Mouse (Mus musculus) neural tube, embryonic 12.5 days (tissue): Measurements from ENCODE around the gene Cma1. TPM values are rescaled to one million over a fixed set of nuclear protein-coding genes. Genes with fewer than 3 reads are reported as not detected.

Experiments
- ATAC-seq: fragments of 200-750 bp; cut with Nextera tagmentation; 2 replicates; pipeline ENCODE4 v1.8.0; 2017; ENCODE audit warnings: low read depth, mild to moderate bottlenecking, moderate TSS enrichment, moderate library complexity; ENCODE audit not compliant: low FRiP score
- H3K27ac ChIP-seq: fragments of 300-500 bp; sonication (generic); 2 replicates; pipeline ENCODE4 v1.5.1; 2016
- H3K27me3 ChIP-seq: fragments of 300-500 bp; sonication (generic); replicated peaks from 2 replicates; pipeline ENCODE4 v1.6.1; 2016; ENCODE audit warnings: mild to moderate bottlenecking
- H3K36me3 ChIP-seq: fragments of 300-500 bp; sonication (generic); 2 replicates; pipeline ENCODE4 v1.6.1; 2016; ENCODE audit warnings: mild to moderate bottlenecking
- H3K4me1 ChIP-seq: fragments of 300-500 bp; sonication (generic); 2 replicates; pipeline ENCODE4 v1.6.1; 2016
- H3K4me2 ChIP-seq: fragments of 300-500 bp; sonication (generic); replicated peaks from 2 replicates; pipeline ENCODE4 v1.6.1; 2016; ENCODE audit warnings: mild to moderate bottlenecking
- H3K4me3 ChIP-seq: fragments of 300-500 bp; sonication (generic); 2 replicates; pipeline ENCODE4 v1.5.1; 2016
- H3K9ac ChIP-seq: fragments of 300-500 bp; sonication (generic); 2 replicates; pipeline ENCODE4 v1.6.1; 2016; ENCODE audit warnings: mild to moderate bottlenecking
- H3K9me3 ChIP-seq: fragments of 300-500 bp; sonication (generic); 2 replicates; pipeline ENCODE4 v1.6.1; 2016; ENCODE audit warnings: mild to moderate bottlenecking
- WGBS: fragments of 180-500 bp; shearing (Covaris S2); methylation state at CpG from one replicate; pipeline ENCODE4 v1.1.7; 2016; 5-methylcytosine and 5-hydroxymethylcytosine counted together
- polyA plus RNA-seq: library from polyadenylated mRNA; unstranded; fragments of >200 nt; fragmentation: Nextera tagmentation; extraction: Ambion mirVana; gene quantifications from 2 replicates; pipeline ENCODE4 v1.2.1, GENCODE M21; 2016

Cma1 gene
- polyA plus RNA-seq, 1 experiment from 2014 or later = not detected

DNA sequence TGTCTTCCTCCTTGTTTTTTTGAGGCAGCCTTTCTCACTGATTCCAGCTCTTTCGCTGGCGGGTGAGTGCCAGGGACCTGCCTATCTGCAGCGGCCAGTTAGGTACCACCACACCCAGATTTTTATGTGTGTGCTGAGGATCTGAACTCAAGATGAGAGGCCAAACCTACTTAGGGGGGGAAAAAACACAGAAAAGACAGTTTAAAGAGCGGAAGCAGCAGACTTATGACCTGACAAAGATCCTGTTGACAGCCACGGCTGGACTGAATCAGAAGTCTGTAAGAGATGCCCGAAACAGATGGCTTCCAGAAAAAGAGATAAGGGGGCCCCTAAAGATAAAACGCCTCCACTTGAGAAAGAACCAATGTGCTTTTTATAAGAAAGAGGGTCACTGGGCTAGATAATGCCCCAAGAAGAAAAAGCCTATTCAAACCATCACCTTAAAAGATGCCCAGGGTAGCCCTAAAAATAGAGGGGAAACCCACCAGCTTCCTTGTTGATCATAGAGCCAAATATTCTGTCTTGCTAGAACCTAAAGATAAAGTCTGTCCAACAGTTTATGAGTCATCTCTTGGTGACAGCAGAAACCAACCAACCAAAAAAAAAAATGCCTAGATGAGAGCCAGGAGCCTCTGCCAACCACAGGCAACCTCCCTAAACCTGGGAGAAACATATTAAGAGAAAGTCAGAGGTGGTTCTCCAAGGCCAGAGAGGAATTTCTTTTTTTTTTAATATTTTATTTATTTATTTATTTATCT, 21.8 kb downstream of the Cma1 start:
- Histone ChIP-seq H3K4me1 (no peaks in the 10 kb centered on the region), H3K27ac (no peak overlapping the region), H3K4me3 (no peak overlapping the region), H3K36me3 (no peaks in the 10 kb centered on the region), H3K27me3 (no peaks in the 10 kb centered on the region), H3K9ac (no peak overlapping the region), H3K9me3 (no peaks in the 10 kb centered on the region), H3K4me2 (no peak overlapping the region)
- WGBS = 81% methylated on average over 7 of the region's 7 CpGs
- ATAC-seq = no peak

DNA sequence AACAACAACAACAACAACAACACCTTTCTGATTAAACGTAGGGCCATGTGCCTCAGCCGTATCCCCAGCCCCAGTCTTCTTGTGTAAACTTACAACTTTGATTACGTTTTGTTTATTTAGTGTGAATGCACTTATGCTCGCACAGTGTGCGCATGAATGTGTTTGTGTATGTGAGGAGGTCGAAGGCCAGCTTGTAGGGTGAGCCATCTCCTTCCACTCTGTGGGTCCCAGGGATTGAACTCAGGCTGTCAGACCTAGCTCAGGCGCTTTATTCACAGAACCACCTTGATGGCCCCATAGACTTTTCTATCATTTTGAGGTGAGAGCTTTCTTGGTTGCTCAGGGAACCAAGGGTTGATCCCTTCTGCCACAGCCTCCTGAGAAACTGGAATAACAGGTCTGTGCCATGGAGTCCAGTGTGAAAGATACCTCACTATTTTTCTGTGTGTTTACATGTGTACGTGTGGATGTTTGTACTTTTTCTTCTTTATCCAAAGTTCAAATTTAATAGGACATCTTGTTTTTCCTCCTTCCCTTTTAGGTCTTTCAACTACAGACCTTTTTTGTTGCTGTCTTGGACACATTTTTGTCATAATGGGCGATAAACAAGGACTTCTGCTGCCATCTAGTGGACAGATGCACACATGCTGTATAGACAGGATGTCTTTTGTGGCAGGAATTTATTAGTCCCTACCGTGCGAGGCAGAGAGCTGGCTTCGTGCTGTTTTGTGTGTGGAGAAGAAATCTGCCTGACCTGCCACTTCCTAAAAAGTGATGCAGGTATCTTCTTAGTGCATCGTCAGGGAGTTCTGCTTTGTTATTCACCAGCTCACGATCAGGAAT, 26.0 kb downstream of the Cma1 start:
- Histone ChIP-seq H3K27ac (no peak overlapping the region), H3K4me3 (no peak overlapping the region), H3K36me3 (no peaks in the 10 kb centered on the region), H3K27me3 (no peaks in the 10 kb centered on the region), H3K9me3 (no peaks in the 10 kb centered on the region), H3K4me2 (peak overlapping the region; percentile 44), H3K4me1 (no peaks in the 10 kb centered on the region), H3K9ac (no peak overlapping the region)
- 45% methylated on average over 14 of the region's 14 CpGs for WGBS
- ATAC-seq = peak; percentile 70; the same call in 1 of the 2 replicates

DNA sequence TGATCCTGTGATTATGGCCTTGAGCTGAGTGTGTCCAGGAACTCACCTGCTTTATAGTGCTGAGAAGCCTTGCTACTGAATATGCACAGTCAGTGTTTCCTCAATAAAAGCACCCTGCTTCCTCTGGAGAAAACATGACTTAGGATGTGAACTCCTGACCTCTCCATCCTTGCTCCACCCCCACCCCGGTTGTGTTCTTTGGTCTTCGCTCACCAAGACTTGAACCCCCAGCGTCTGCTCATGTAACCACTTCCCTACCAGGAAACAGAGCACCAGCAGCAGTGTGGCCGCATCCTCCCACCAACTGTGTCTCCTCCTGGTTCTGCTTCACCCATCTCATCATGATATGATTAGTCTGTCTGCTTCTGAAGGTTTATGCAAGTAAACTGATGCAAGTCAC, 31.1 kb downstream of the Cma1 start:
- Histone ChIP-seq H3K27me3 (no peaks in the 10 kb centered on the region), H3K9ac (no peak overlapping the region), H3K4me1 (no peaks in the 10 kb centered on the region), H3K4me2 (no peak overlapping the region), H3K4me3 (no peak overlapping the region), H3K9me3 (no peaks in the 10 kb centered on the region), H3K27ac (no peak overlapping the region), H3K36me3 (no peaks in the 10 kb centered on the region)
- ATAC-seq = no peak
- 62% methylated on average over 4 of the region's 4 CpGs for WGBS

DNA sequence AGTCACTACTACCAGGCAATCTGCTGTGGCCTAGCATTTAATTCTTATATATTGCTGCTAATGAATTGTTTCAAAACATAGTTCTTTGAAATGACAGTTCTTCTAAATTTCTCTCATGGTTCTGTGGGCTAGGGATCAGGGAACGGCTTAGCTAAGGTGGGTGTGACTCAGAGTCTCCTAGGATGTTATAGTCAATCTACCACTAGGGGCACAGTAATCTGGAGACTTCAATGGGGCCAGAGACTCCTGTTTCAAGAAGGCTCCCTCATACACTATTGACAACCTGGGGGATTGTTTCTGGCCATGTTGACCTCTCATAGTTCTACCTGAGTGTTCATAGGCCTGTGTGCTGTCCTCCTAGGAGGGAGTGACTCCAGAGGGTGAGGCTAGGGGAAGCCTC, 39.0 kb downstream of the Cma1 start:
- Histone ChIP-seq H3K4me2 (no peak overlapping the region), H3K9me3 (no peaks in the 10 kb centered on the region), H3K27ac (no peak overlapping the region), H3K4me3 (no peak overlapping the region), H3K4me1 (peaks cover 4% of the 10 kb centered on the region; the same call in 1 of the 2 replicates), H3K9ac (no peak overlapping the region), H3K36me3 (no peaks in the 10 kb centered on the region), H3K27me3 (no peaks in the 10 kb centered on the region)
- no peak for ATAC-seq
- 21% methylated on average over 1 of the region's 1 CpGs for WGBS

DNA sequence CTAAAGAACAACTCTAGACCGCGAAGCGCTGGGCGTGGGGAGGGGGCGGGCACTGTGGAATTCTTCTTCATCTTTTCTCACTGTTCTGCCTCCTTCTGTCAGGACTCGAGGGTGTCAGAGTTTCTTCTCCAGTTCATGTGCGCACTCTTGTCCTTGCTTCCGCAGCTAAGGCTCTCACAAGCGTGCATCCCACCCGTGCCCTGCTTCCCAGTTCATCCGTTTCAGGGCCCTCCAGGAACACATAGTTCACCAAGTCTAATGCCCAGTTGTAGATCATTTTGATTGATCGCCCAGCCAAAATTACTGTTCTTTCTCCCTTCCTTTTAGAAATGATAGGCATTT, 44.1 kb downstream of the Cma1 start:
- 6% methylated on average over 12 of the region's 12 CpGs for WGBS
- no peaks in the 10 kb centered on the region for H3K27me3 ChIP-seq
- 0 out of 2 replicates have a peak overlapping the region, but pooled peaks have one; percentile 4 for H3K27ac ChIP-seq
- peak overlapping the region; percentile 53 for H3K9ac ChIP-seq
- peaks cover 14% of the 10 kb centered on the region for H3K4me1 ChIP-seq
- ATAC-seq = peak; percentile 48
- peak overlapping the region; percentile 37 for H3K4me3 ChIP-seq
- no peaks in the 10 kb centered on the region for H3K9me3 ChIP-seq
- H3K4me2 ChIP-seq = peak overlapping the region; percentile 70
- peaks cover 27% of the 10 kb centered on the region for H3K36me3 ChIP-seq

DNA sequence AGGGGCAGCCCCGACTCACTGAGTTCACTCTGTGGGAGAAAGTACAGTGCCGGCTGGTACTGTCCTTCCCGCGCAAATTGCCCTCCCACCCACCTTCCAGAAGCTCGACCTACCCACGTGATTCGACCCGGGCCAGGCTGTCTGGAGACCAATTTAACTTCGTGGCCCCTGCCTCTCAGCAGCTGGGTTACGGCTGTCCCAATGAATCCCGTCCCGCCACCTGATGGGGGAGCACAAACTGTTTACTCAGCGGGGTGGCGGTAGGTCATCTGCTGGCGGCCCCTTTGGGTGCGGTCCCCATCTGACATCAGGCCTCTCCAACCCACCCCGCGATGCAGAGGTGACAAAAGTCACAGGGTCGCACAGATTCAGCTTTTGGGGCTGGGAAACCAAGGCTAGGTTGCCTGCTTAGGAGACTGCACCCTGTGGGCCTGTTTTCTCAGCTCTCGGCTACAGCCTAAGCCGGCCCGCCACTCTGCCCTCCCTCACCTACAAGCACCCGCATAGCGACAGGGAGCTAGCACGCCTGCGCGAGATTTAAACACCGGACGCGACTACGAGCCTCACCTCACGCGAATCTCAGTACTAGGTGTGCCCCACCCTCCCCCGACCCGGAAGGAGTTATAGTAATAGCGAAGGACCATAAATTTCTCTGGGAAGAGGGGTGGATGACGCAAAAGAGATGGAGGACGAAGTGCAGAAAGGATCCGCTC, 44.6 kb downstream of the Cma1 start, which contains the start of gene Sdr39u1:
TSS of gene Sdr39u1 (minus strand) at position 593 of the 713 bp plus-strand sequence.
- WGBS = 2% methylated on average over 39 of the region's 39 CpGs
- H3K9ac ChIP-seq = peak within 1 kb of the TSS; percentile 53

DNA sequence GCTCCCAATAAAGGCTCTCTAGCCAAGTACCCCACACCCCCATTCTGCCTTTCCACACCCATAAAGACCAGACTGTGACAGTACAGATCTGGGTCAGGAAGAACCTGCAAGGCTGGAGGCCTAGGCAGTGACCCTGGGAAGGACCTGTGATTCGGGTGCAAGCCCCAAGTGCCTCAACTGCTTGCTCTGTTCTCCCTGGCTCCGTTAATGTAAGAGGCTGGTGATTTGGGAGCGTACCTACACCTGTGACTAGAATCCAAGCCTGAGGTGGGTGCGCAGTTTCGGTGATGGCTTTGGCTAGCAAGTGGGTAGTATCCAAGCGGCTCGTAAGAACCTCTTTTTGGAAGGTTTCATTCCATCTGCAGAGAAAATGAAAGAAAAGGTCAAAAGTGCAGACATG, 45.5 kb downstream of the Cma1 start:
- H3K9ac ChIP-seq = 0 out of 2 replicates have a peak overlapping the region, but pooled peaks have one; percentile 53
- H3K4me2 ChIP-seq = peak overlapping the region; percentile 70
- peaks cover 14% of the 10 kb centered on the region for H3K4me1 ChIP-seq
- ATAC-seq = no peak
- WGBS = 89% methylated on average over 7 of the region's 7 CpGs
- no peaks in the 10 kb centered on the region for H3K27me3 ChIP-seq
- no peak overlapping the region for H3K4me3 ChIP-seq
- H3K27ac ChIP-seq = no peak overlapping the region
- H3K9me3 ChIP-seq = no peaks in the 10 kb centered on the region
- peaks cover 41% of the 10 kb centered on the region for H3K36me3 ChIP-seq

More for the DNA sequence above, 44.6 kb downstream of the Cma1 start, which contains the start of gene Sdr39u1:
- peaks cover 32% of the 10 kb centered on the region for H3K36me3 ChIP-seq
- H3K4me2 ChIP-seq = peak within 1 kb of the TSS; percentile 70
- 0 out of 2 replicates have a peak within 1 kb of the TSS, but pooled peaks have one; percentile 4 for H3K27ac ChIP-seq
- no peaks in the 10 kb centered on the region for H3K9me3 ChIP-seq
- ATAC-seq = peak; percentile 95
- H3K27me3 ChIP-seq = no peaks in the 10 kb centered on the region
- H3K4me1 ChIP-seq = peaks cover 14% of the 10 kb centered on the region
- H3K4me3 ChIP-seq = peak within 1 kb of the TSS; percentile 37

DNA sequence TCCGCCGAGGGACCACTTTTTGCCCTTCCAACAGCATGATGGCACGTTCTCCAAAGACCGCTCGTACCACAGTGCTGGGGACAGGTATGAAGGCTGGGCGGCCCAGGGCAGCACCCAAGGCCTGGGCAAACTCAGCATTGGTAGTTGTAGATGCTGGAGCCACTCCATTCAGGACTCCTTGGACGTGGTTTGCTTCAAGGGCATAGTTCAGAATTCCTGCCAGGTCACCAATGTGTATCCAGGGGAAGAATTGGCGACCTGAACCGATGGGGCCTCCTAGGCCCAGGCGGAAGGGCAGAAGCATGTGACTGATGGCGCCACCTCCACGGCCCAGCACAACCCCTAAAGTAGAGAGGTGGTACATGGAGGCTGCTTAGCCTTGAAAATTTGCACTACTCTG, 46.8 kb downstream of the Cma1 start:
- Histone ChIP-seq H3K4me3 (no peak overlapping the region), H3K36me3 (peaks cover 45% of the 10 kb centered on the region), H3K9me3 (no peaks in the 10 kb centered on the region), H3K27ac (no peak overlapping the region), H3K4me2 (no peak overlapping the region), H3K27me3 (no peaks in the 10 kb centered on the region), H3K9ac (no peak overlapping the region), H3K4me1 (peaks cover 14% of the 10 kb centered on the region)
- ATAC-seq = no peak
- WGBS = 93% methylated on average over 12 of the region's 12 CpGs

Other genes with a start within 250 kb of the Cma1 start
- gene Tgm1, start 230.7 kb downstream of the Cma1 start, polyA plus RNA-seq = 0.34 and 0.36 TPM in 2 replicates
- gene Rabggta, start 222.4 kb downstream of the Cma1 start, polyA plus RNA-seq = 42.0 and 46.3 TPM in 2 replicates
- 74.1 and 81.8 TPM in 2 replicates for gene Dhrs1, start 199.0 kb downstream of the Cma1 start, polyA plus RNA-seq
- 44.2 and 47.0 TPM in 2 replicates for gene Nop9, start 199.0 kb downstream of the Cma1 start, polyA plus RNA-seq
- 0.30 TPM in 1 of 2 replicates, not detected in the other for gene Cideb, start 186.2 kb downstream of the Cma1 start, polyA plus RNA-seq
- gene Ltb4r2, start 183.2 kb downstream of the Cma1 start, polyA plus RNA-seq = 0.37 and 0.52 TPM in 2 replicates
- gene Ltb4r1, start 178.7 kb downstream of the Cma1 start, polyA plus RNA-seq = 0.23 and 0.37 TPM in 2 replicates
- gene Adcy4, start 160.6 kb downstream of the Cma1 start, polyA plus RNA-seq = 9.2 and 10.1 TPM in 2 replicates
- gene Ripk3, start 155.8 kb downstream of the Cma1 start, polyA plus RNA-seq = 7.9 and 8.7 TPM in 2 replicates
- gene Nfatc4, start 121.5 kb downstream of the Cma1 start, polyA plus RNA-seq = 22.0 and 24.8 TPM in 2 replicates
- gene Nynrin, start 90.7 kb downstream of the Cma1 start, polyA plus RNA-seq = 19.7 and 21.5 TPM in 2 replicates
- 0.25 and 0.28 TPM in 2 replicates for gene Cbln3, start 60.3 kb downstream of the Cma1 start, polyA plus RNA-seq
- gene Khnyn, start 59.7 kb downstream of the Cma1 start, polyA plus RNA-seq = 18.3 and 19.7 TPM in 2 replicates
- gene Sdr39u1, start 44.4 kb downstream of the Cma1 start, polyA plus RNA-seq = 59.9 and 66.0 TPM in 2 replicates
- gene Cma2, start 6.3 kb upstream of the Cma1 start, polyA plus RNA-seq = not detected in 2 replicates
- gene Mcpt1, start 73.3 kb upstream of the Cma1 start, polyA plus RNA-seq = not detected in 2 replicates
- not detected in 2 replicates for gene Mcpt9, start 85.8 kb upstream of the Cma1 start, polyA plus RNA-seq
- not detected in 2 replicates for gene Mcpt2, start 97.4 kb upstream of the Cma1 start, polyA plus RNA-seq
- not detected in 2 replicates for gene Mcpt4, start 117.6 kb upstream of the Cma1 start, polyA plus RNA-seq
- not detected in 2 replicates for gene Mcpt8, start 140.6 kb upstream of the Cma1 start, polyA plus RNA-seq
- gene Ctsg, start 157.9 kb upstream of the Cma1 start, polyA plus RNA-seq = not detected in 2 replicates
- not detected in 2 replicates for gene Gzme, start 175.9 kb upstream of the Cma1 start, polyA plus RNA-seq
- not detected in 2 replicates for gene Gzmd, start 187.9 kb upstream of the Cma1 start, polyA plus RNA-seq
- not detected in 2 replicates for gene Gzmg, start 214.9 kb upstream of the Cma1 start, polyA plus RNA-seq
- not detected in 2 replicates for gene Gzmn, start 229.9 kb upstream of the Cma1 start, polyA plus RNA-seq